Mouse (Mus musculus) stomach, embryonic 15.5 days (tissue): ENCODE data around the gene Bicc1. TPM values are rescaled to one million over a fixed set of nuclear protein-coding genes. Genes with fewer than 3 reads are reported as not detected.

Experiments
- ATAC-seq: fragments of 200-750 bp; cut with Nextera tagmentation; 2 replicates; pipeline ENCODE4 v1.8.0; 2017; ENCODE audit warnings: low read depth, moderate number of reproducible peaks, moderate TSS enrichment; ENCODE audit not compliant: insufficient read depth, low FRiP score
- H3K27ac ChIP-seq: fragments of 300-500 bp; sonication (generic); 2 replicates; pipeline ENCODE4 v1.5.1; 2015; ENCODE audit warnings: mild to moderate bottlenecking, inconsistent platforms
- H3K27me3 ChIP-seq: fragments of 300-500 bp; sonication (generic); replicated peaks from 2 replicates; pipeline ENCODE4 v1.6.1; 2015; ENCODE audit warnings: inconsistent platforms
- H3K36me3 ChIP-seq: fragments of 300-500 bp; sonication (generic); 2 replicates; pipeline ENCODE4 v1.6.1; 2015; ENCODE audit warnings: inconsistent platforms
- H3K4me1 ChIP-seq: fragments of 300-500 bp; sonication (generic); 2 replicates; pipeline ENCODE4 v1.6.1; 2015; ENCODE audit warnings: inconsistent platforms
- H3K4me2 ChIP-seq: fragments of 300-500 bp; sonication (generic); 2 replicates; pipeline ENCODE4 v1.6.1; 2015; ENCODE audit warnings: mild to moderate bottlenecking, inconsistent platforms
- H3K4me3 ChIP-seq: fragments of 300-500 bp; sonication (generic); replicated peaks from 2 replicates; pipeline ENCODE4 v1.5.1; 2015; ENCODE audit warnings: inconsistent platforms
- H3K9ac ChIP-seq: fragments of 300-500 bp; sonication (generic); 2 replicates; pipeline ENCODE4 v1.6.1; 2015; ENCODE audit warnings: inconsistent platforms
- H3K9me3 ChIP-seq: fragments of 300-500 bp; sonication (generic); 2 replicates; pipeline ENCODE4 v1.6.1; 2016; ENCODE audit warnings: inconsistent platforms
- WGBS: fragments of 180-500 bp; shearing (Covaris S2); methylation state at CpG from one replicate; pipeline ENCODE4 v1.1.7; 2015; 5-methylcytosine and 5-hydroxymethylcytosine counted together
- polyA plus RNA-seq: library from polyadenylated mRNA; unstranded; fragments of >200 nt; fragmentation: Nextera tagmentation; extraction: Ambion mirVana; gene quantifications from 2 replicates; pipeline ENCODE4 v1.2.1, GENCODE M21; 2015

Bicc1 gene
- polyA plus RNA-seq, 1 experiment from 2014 or later: 23.1 TPM

- WGBS: 58% methylated on average over 3 of the region's 3 CpGs
- Histone ChIP-seq H3K4me1 (no peaks in the 10 kb centered on the region), H3K9me3 (no peaks in the 10 kb centered on the region), H3K27me3 (no peaks in the 10 kb centered on the region), H3K36me3 (0 out of 2 replicates have a peak, but pooled peaks cover 2% of the 10 kb centered on the region), H3K9ac (no peak overlapping the region), H3K27ac (no peak overlapping the region), H3K4me2 (no peak overlapping the region), H3K4me3 (no peak overlapping the region)
- ATAC-seq: no peak
Measured at GRCm38 (mm10) chr10:70924348-70924747, 235.2 kb downstream of the Bicc1 start.

GRCm38 (mm10) chr10:70923936-70924335 lies 235.6 kb downstream of the Bicc1 start:
- Histone ChIP-seq H3K9me3 (no peaks in the 10 kb centered on the region), H3K4me1 (no peaks in the 10 kb centered on the region), H3K4me3 (no peak overlapping the region), H3K27ac (no peak overlapping the region), H3K27me3 (no peaks in the 10 kb centered on the region), H3K4me2 (no peak overlapping the region), H3K9ac (no peak overlapping the region), H3K36me3 (no peaks in the 10 kb centered on the region)
- WGBS: 90% methylated on average over 3 of the region's 3 CpGs
- no peak for ATAC-seq

- no peak overlapping the region for H3K4me2 ChIP-seq
- no peak for ATAC-seq
- no peaks in the 10 kb centered on the region for H3K27me3 ChIP-seq
- no peak overlapping the region for H3K27ac ChIP-seq
- no peaks in the 10 kb centered on the region for H3K4me1 ChIP-seq
- no peak overlapping the region for H3K4me3 ChIP-seq
- H3K36me3 ChIP-seq: no peaks in the 10 kb centered on the region
- no peaks in the 10 kb centered on the region for H3K9me3 ChIP-seq
- H3K9ac ChIP-seq: no peak overlapping the region
- 84% methylated on average over 6 of the region's 6 CpGs for WGBS
Measured at GRCm38 (mm10) chr10:70921481-70921880, 238.0 kb downstream of the Bicc1 start.

GRCm38 (mm10) chr10:70919851-70920250 lies 239.6 kb downstream of the Bicc1 start:
- Histone ChIP-seq H3K27me3 (no peaks in the 10 kb centered on the region), H3K9me3 (no peaks in the 10 kb centered on the region), H3K4me1 (no peaks in the 10 kb centered on the region), H3K4me3 (no peak overlapping the region), H3K36me3 (no peaks in the 10 kb centered on the region), H3K4me2 (no peak overlapping the region), H3K27ac (no peak overlapping the region), H3K9ac (no peak overlapping the region)
- 71% methylated on average over 1 of the region's 1 CpGs for WGBS
- no peak for ATAC-seq

GRCm38 (mm10) chr10:70919031-70919663 lies 240.4 kb downstream of the Bicc1 start:
- Histone ChIP-seq H3K9me3 (no peaks in the 10 kb centered on the region), H3K4me2 (no peak overlapping the region), H3K36me3 (no peaks in the 10 kb centered on the region), H3K27me3 (no peaks in the 10 kb centered on the region), H3K9ac (no peak overlapping the region), H3K4me3 (no peak overlapping the region), H3K4me1 (no peaks in the 10 kb centered on the region), H3K27ac (no peak overlapping the region)
- no peak for ATAC-seq
- 74% methylated on average over 13 of the region's 13 CpGs for WGBS

GRCm38 (mm10) chr10:70916697-70917096 lies 242.8 kb downstream of the Bicc1 start:
- Histone ChIP-seq H3K27ac (no peak overlapping the region), H3K9ac (no peak overlapping the region), H3K4me2 (no peak overlapping the region), H3K4me3 (no peak overlapping the region), H3K4me1 (no peaks in the 10 kb centered on the region), H3K36me3 (no peaks in the 10 kb centered on the region), H3K9me3 (no peaks in the 10 kb centered on the region), H3K27me3 (no peaks in the 10 kb centered on the region)
- WGBS: 87% methylated on average over 6 of the region's 6 CpGs
- ATAC-seq: no peak

- no peak for ATAC-seq
- Histone ChIP-seq H3K27ac (no peak overlapping the region), H3K36me3 (no peaks in the 10 kb centered on the region), H3K9ac (no peak overlapping the region), H3K4me3 (no peak overlapping the region), H3K27me3 (no peaks in the 10 kb centered on the region), H3K4me2 (no peak overlapping the region), H3K9me3 (no peaks in the 10 kb centered on the region), H3K4me1 (no peaks in the 10 kb centered on the region)
- WGBS: 92% methylated on average over 6 of the region's 6 CpGs
Measured at GRCm38 (mm10) chr10:70915096-70915495, 244.4 kb downstream of the Bicc1 start.

- ATAC-seq: no peak
- no peaks in the 10 kb centered on the region for H3K4me1 ChIP-seq
- no peaks in the 10 kb centered on the region for H3K36me3 ChIP-seq
- H3K4me3 ChIP-seq: no peak overlapping the region
- H3K4me2 ChIP-seq: no peak overlapping the region
- WGBS: 68% methylated on average over 7 of the region's 7 CpGs
- H3K27me3 ChIP-seq: no peaks in the 10 kb centered on the region
- H3K9ac ChIP-seq: no peak overlapping the region
- H3K27ac ChIP-seq: no peak overlapping the region
- H3K9me3 ChIP-seq: no peaks in the 10 kb centered on the region
Measured at GRCm38 (mm10) chr10:70903936-70904335, 255.6 kb downstream of the Bicc1 start.

GRCm38 (mm10) chr10:70902751-70903485 lies 256.6 kb downstream of the Bicc1 start:
- Histone ChIP-seq H3K9me3 (no peaks in the 10 kb centered on the region), H3K27me3 (no peaks in the 10 kb centered on the region), H3K36me3 (no peaks in the 10 kb centered on the region), H3K9ac (no peak overlapping the region), H3K4me2 (no peak overlapping the region), H3K4me3 (no peak overlapping the region), H3K27ac (no peak overlapping the region), H3K4me1 (no peaks in the 10 kb centered on the region)
- no peak for ATAC-seq
- WGBS: 30% methylated on average over 5 of the region's 5 CpGs

- H3K9ac ChIP-seq: no peak overlapping the region
- H3K4me2 ChIP-seq: no peak overlapping the region
- ATAC-seq: no peak
- no peaks in the 10 kb centered on the region for H3K9me3 ChIP-seq
- no peaks in the 10 kb centered on the region for H3K36me3 ChIP-seq
- H3K4me3 ChIP-seq: no peak overlapping the region
- WGBS: 85% methylated on average over 11 of the region's 11 CpGs
- no peaks in the 10 kb centered on the region for H3K4me1 ChIP-seq
- no peak overlapping the region for H3K27ac ChIP-seq
- H3K27me3 ChIP-seq: no peaks in the 10 kb centered on the region
Measured at GRCm38 (mm10) chr10:70901193-70901875, 258.2 kb downstream of the Bicc1 start.

- Histone ChIP-seq H3K27me3 (no peaks in the 10 kb centered on the region), H3K4me1 (no peaks in the 10 kb centered on the region), H3K36me3 (no peaks in the 10 kb centered on the region), H3K27ac (no peak overlapping the region), H3K4me3 (no peak overlapping the region), H3K4me2 (no peak overlapping the region), H3K9me3 (no peaks in the 10 kb centered on the region), H3K9ac (no peak overlapping the region)
- no peak for ATAC-seq
- 78% methylated on average over 8 of the region's 8 CpGs for WGBS
Measured at GRCm38 (mm10) chr10:70895891-70896290, 263.6 kb downstream of the Bicc1 start.

- Histone ChIP-seq H3K27me3 (no peaks in the 10 kb centered on the region), H3K4me2 (no peak overlapping the region), H3K4me1 (no peaks in the 10 kb centered on the region), H3K27ac (no peak overlapping the region), H3K36me3 (no peaks in the 10 kb centered on the region), H3K9me3 (no peaks in the 10 kb centered on the region), H3K4me3 (no peak overlapping the region), H3K9ac (no peak overlapping the region)
- ATAC-seq: no peak
- WGBS: 45% methylated on average over 1 of the region's 1 CpGs
Measured at GRCm38 (mm10) chr10:70878046-70878445, 281.5 kb downstream of the Bicc1 start.
